Mouse (Mus musculus) olfactory bulb, adult 2 months (tissue): ENCODE results near the gene Pcsk5.

ENCODE experiments used
- CTCF ChIP-seq: fragments of 200-500 bp; IDR thresholded peaks from 2 replicates; pipeline ENCODE4 v1.5.1; 2012; ENCODE audit warnings: low read depth, mild to moderate bottlenecking, low read length, moderate library complexity; ENCODE audit not compliant: insufficient read depth
- POLR2A ChIP-seq: fragments of 200-500 bp; IDR thresholded peaks from 2 replicates; pipeline ENCODE4 v1.6.1; 2012; ENCODE audit warnings: mild to moderate bottlenecking, low read depth, low read length, moderate library complexity; ENCODE audit not compliant: insufficient read depth

DNA sequence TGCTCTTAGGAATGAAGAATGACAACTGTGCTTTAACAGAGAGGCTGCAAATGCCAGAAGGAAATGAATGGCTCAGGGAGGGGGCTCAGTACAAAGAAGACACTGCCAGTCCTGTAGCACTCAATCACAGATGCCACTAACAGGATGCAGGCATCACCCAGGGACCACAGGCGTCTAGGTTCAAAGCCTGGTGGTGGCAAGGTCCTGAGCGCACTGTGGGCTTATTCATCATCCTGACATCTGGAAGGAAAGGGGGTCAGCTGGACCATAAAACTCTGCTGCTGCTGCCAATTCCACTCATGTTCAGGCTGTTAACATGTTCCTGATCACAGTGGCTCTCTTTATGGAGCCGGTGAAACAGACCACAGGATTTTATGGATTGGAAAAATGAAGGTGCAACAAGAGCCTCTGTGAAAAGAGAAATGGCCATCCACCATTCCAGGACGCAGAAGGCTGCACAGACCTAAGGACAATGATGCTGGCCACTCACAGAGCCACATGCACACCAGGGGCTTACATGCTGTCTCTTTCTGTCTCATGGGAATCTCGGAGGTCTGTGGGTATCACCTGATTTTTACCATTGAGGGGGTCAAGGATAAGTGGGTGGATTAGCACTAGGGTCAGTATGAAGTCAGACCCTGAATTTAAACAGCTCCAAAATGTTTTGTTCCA, 186.5 kb downstream of the Pcsk5 start:
- TF ChIP-seq CTCF (no peak), POLR2A (no peak)
